Mouse (Mus musculus) midbrain, embryonic 14.5 days (tissue): ENCODE measurements around the gene Usp34. TPM values are rescaled to one million over a fixed set of nuclear protein-coding genes. Genes with fewer than 3 reads are reported as not detected.
A peak's percentile ranks its signal among the peaks of the same experiment; 100 is the strongest.

ENCODE experiments used
- ATAC-seq: fragments of 200-750 bp; cut with Nextera tagmentation; 2 replicates; pipeline ENCODE4 v1.8.0; 2017; ENCODE audit warnings: moderate number of reproducible peaks, moderate library complexity; ENCODE audit not compliant: low FRiP score, low TSS enrichment
- DNase-seq: peaks from one replicate; pipeline ENCODE4 v3.0.0-alpha.2; 2015
- H3K27ac ChIP-seq: fragments of 300-500 bp; sonication (generic); replicated peaks from 2 replicates; pipeline ENCODE4 v1.5.1; 2014; ENCODE audit warnings: mild to moderate bottlenecking, low read depth, low read length, moderate library complexity
- H3K27me3 ChIP-seq: fragments of 300-500 bp; sonication (generic); 2 replicates; pipeline ENCODE4 v1.6.1; 2014; ENCODE audit warnings: low read length, control low read depth, mixed read lengths; ENCODE audit not compliant: control insufficient read depth, insufficient read depth
- H3K36me3 ChIP-seq: fragments of 300-500 bp; sonication (generic); 2 replicates; pipeline ENCODE4 v1.6.1; 2014; ENCODE audit warnings: low read length, control low read depth; ENCODE audit not compliant: control insufficient read depth, insufficient read depth
- H3K4me1 ChIP-seq: fragments of 300-500 bp; sonication (generic); 2 replicates; pipeline ENCODE4 v1.6.1; 2014; ENCODE audit warnings: mild to moderate bottlenecking, antibody characterized with exemption, low read length, control low read depth; ENCODE audit not compliant: control insufficient read depth, insufficient read depth
- H3K4me2 ChIP-seq: fragments of 300-500 bp; sonication (generic); 2 replicates; pipeline ENCODE4 v1.6.1; 2014; ENCODE audit warnings: mild to moderate bottlenecking, low read length, moderate library complexity
- H3K4me3 ChIP-seq: fragments of 300-500 bp; sonication (generic); replicated peaks from 2 replicates; pipeline ENCODE4 v1.5.1; 2014; ENCODE audit warnings: low read depth, low read length
- H3K9ac ChIP-seq: fragments of 300-500 bp; sonication (generic); replicated peaks from 2 replicates; pipeline ENCODE4 v1.6.1; 2014; ENCODE audit warnings: mild to moderate bottlenecking, low read length, moderate library complexity
- H3K9me3 ChIP-seq: fragments of 300-500 bp; sonication (generic); 2 replicates; pipeline ENCODE4 v1.6.1; 2016; ENCODE audit warnings: low read length, control low read depth, mixed read lengths; ENCODE audit not compliant: control insufficient read depth
- WGBS: fragments of 180-500 bp; shearing (Covaris S2); extraction: QIAGEN DNeasy Blood & Tissue Kit; methylation state at CpG from one replicate; pipeline ENCODE4 v1.1.7; 2014; 5-methylcytosine and 5-hydroxymethylcytosine counted together
- polyA plus RNA-seq: library from polyadenylated mRNA; unstranded; fragments of >200 nt; fragmentation: Nextera tagmentation; extraction: Ambion mirVana; gene quantifications from 2 replicates; pipeline ENCODE4 v1.2.1, GENCODE M21; 2014

The Usp34 gene
- polyA plus RNA-seq, 1 experiment from 2014 or later = 57.8 TPM

GRCm38 (mm10) chr11:23372032-23372431, 65.3 kb downstream of the Usp34 start:
- peaks cover 48% of the 10 kb centered on the region for H3K36me3 ChIP-seq
- no peak for DNase-seq
- 89% methylated on average over 4 of the region's 4 CpGs for whole genome bisulfite sequencing
- no peak overlapping the region for H3K4me3 ChIP-seq
- H3K4me2 ChIP-seq = no peak overlapping the region
- no peak overlapping the region for H3K9ac ChIP-seq
- no peaks in the 10 kb centered on the region for H3K4me1 ChIP-seq
- ATAC-seq = no peak
- no peaks in the 10 kb centered on the region for H3K27me3 ChIP-seq
- no peak overlapping the region for H3K27ac ChIP-seq
- no peaks in the 10 kb centered on the region for H3K9me3 ChIP-seq

GRCm38 (mm10) chr11:23372490-23372889, 65.8 kb downstream of the Usp34 start:
- H3K9ac ChIP-seq = no peak overlapping the region
- no peak overlapping the region for H3K27ac ChIP-seq
- peaks cover 51% of the 10 kb centered on the region for H3K36me3 ChIP-seq
- H3K4me2 ChIP-seq = no peak overlapping the region
- H3K9me3 ChIP-seq = no peaks in the 10 kb centered on the region
- ATAC-seq = no peak
- no peak for DNase-seq
- no peak overlapping the region for H3K4me3 ChIP-seq
- no peaks in the 10 kb centered on the region for H3K4me1 ChIP-seq
- no peaks in the 10 kb centered on the region for H3K27me3 ChIP-seq

DNA sequence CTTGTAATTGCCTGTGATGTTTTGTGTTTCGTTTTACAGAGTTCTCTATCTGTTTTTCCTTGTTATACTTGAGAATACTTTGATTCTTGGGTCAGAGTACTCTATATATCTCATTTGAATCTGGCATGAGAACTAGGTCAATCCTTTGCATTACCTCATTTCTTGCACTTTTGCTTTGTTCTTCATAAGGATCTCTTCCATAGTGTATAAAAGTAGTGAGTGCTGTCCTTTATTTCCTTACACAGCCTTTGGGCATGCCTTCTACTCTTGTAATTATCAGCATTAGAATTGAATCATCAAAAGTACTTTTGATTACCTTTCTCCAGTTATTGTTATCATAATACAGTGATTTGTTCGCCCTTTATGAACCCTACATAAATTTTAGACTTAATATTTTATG, 73.4 kb downstream of the Usp34 start:
- no peak overlapping the region for H3K9ac ChIP-seq
- no peaks in the 10 kb centered on the region for H3K9me3 ChIP-seq
- no peak overlapping the region for H3K4me3 ChIP-seq
- peaks cover 43% of the 10 kb centered on the region for H3K36me3 ChIP-seq
- H3K27me3 ChIP-seq = no peaks in the 10 kb centered on the region
- ATAC-seq (no peak), DNase-seq (no peak)
- no peak overlapping the region for H3K4me2 ChIP-seq
- no peak overlapping the region for H3K27ac ChIP-seq
- WGBS = 97% methylated on average over 2 of the region's 2 CpGs
- no peaks in the 10 kb centered on the region for H3K4me1 ChIP-seq

- H3K9me3 ChIP-seq = no peaks in the 10 kb centered on the region
- no peaks in the 10 kb centered on the region for H3K4me1 ChIP-seq
- H3K4me2 ChIP-seq = no peak overlapping the region
- DNase-seq (no peak), ATAC-seq (no peak)
- H3K27ac ChIP-seq = no peak overlapping the region
- H3K36me3 ChIP-seq = peaks cover 37% of the 10 kb centered on the region
- H3K4me3 ChIP-seq = no peak overlapping the region
- no peaks in the 10 kb centered on the region for H3K27me3 ChIP-seq
- WGBS = 95% methylated on average over 3 of the region's 3 CpGs
- H3K9ac ChIP-seq = no peak overlapping the region
These were observed 73.9 kb downstream of the Usp34 start for GRCm38 (mm10) chr11:23380595-23380994.

DNA sequence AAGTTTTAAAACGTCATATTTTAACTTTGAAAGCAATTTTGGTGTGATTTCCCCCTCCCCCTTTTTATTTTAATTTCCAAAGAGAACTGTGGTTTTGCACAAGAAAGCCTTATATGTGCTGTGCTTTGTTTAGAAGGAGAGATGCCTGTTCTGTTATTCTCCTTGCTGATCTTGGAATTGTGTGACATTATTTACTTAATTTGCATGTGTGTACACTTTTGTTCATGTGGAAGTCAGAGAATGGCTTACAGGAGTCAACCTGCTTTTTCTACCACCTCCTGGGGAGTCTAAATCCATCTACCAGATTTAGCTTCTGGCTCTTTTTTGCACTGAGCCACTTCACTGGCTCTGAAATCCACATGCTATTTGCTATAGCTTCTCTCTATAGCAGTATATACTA, 76.1 kb downstream of the Usp34 start:
- Histone ChIP-seq H3K4me3 (no peak overlapping the region), H3K4me1 (no peaks in the 10 kb centered on the region), H3K27me3 (no peaks in the 10 kb centered on the region), H3K9ac (no peak overlapping the region), H3K4me2 (no peak overlapping the region), H3K9me3 (no peaks in the 10 kb centered on the region), H3K27ac (no peak overlapping the region), H3K36me3 (peaks cover 30% of the 10 kb centered on the region)
- DNase-seq (no peak), ATAC-seq (no peak)
- WGBS = 85% methylated on average over 1 of the region's 1 CpGs

GRCm38 (mm10) chr11:23389649-23390048, 83.0 kb downstream of the Usp34 start:
- Histone ChIP-seq H3K27ac (no peak overlapping the region), H3K4me1 (no peaks in the 10 kb centered on the region), H3K9ac (no peak overlapping the region), H3K4me3 (no peak overlapping the region), H3K4me2 (no peak overlapping the region), H3K9me3 (no peaks in the 10 kb centered on the region), H3K27me3 (no peaks in the 10 kb centered on the region), H3K36me3 (peaks cover 46% of the 10 kb centered on the region)
- 91% methylated on average over 1 of the region's 1 CpGs for WGBS
- DNase-seq (no peak), ATAC-seq (no peak)

- Histone ChIP-seq H3K4me1 (no peaks in the 10 kb centered on the region), H3K27me3 (no peaks in the 10 kb centered on the region), H3K4me2 (no peak overlapping the region), H3K36me3 (peaks cover 50% of the 10 kb centered on the region), H3K9ac (no peak overlapping the region), H3K27ac (no peak overlapping the region), H3K9me3 (no peaks in the 10 kb centered on the region), H3K4me3 (no peak overlapping the region)
- no peak for DNase-seq
- ATAC-seq = no peak
These were observed 85.9 kb downstream of the Usp34 start for GRCm38 (mm10) chr11:23392567-23392966.

- Histone ChIP-seq H3K27me3 (no peaks in the 10 kb centered on the region), H3K4me2 (no peak overlapping the region), H3K36me3 (peaks cover 47% of the 10 kb centered on the region), H3K9me3 (no peaks in the 10 kb centered on the region), H3K4me3 (no peak overlapping the region), H3K4me1 (no peaks in the 10 kb centered on the region), H3K9ac (no peak overlapping the region), H3K27ac (no peak overlapping the region)
- 94% methylated on average over 4 of the region's 4 CpGs for WGBS
- no peak for DNase-seq
- no peak for ATAC-seq
These were observed 89.9 kb downstream of the Usp34 start for GRCm38 (mm10) chr11:23396608-23397007.

DNA sequence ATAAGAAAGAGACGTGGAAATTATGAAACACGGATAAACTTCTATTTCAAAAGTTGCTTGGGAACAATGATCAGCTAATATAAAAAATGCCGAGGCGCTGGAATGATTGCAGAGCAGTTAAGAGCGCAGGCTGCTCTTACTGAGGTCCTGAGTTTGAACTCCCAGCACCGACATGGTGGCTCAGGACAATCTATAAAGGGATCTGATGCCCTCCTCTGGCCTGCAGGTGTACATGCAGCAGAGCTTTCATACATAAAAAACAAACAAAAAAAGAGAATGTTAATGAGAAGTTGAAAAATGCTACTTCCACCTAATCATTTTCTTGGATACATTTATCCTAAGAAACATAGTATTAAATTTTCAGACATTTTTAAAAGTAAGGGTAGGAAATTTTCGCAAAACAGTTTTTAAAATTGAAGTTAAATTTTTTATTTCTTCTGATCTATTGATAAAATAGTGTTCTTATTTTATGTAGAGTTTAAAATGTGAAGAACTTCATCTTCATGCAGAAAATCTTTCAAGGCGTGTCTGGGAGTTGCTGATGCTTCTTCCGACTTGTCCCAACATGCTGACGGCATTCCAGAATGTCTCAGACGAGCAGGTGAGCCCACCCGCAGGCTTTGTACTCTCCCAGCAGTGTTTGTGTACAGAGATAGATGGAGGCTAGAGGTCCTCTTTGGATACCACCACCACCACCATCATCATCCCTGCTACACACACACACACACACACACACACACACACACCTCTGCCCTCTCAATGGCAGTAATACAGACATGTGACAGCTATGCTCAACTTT, 94.5 kb downstream of the Usp34 start:
- Histone ChIP-seq H3K9ac (no peak overlapping the region), H3K27ac (no peak overlapping the region), H3K9me3 (no peaks in the 10 kb centered on the region), H3K27me3 (no peaks in the 10 kb centered on the region), H3K4me3 (no peak overlapping the region), H3K36me3 (peaks cover 43% of the 10 kb centered on the region), H3K4me2 (no peak overlapping the region), H3K4me1 (no peaks in the 10 kb centered on the region)
- WGBS = 88% methylated on average over 12 of the region's 12 CpGs
- no peak for ATAC-seq
- peak; percentile 9 for DNase-seq
